Mouse (Mus musculus): Measurements from ENCODE around the gene Sertad3. TPM values are rescaled to one million over a fixed set of nuclear protein-coding genes. Genes with fewer than 3 reads are reported as not detected.
A peak's percentile ranks its signal among the peaks of the same experiment; 100 is the strongest.

The Sertad3 gene
- 29.9 and 33.1 TPM in 2 replicates for polyA plus RNA-seq (2016; fragmentation: Nextera tagmentation; extraction: Ambion mirVana)

DNA sequence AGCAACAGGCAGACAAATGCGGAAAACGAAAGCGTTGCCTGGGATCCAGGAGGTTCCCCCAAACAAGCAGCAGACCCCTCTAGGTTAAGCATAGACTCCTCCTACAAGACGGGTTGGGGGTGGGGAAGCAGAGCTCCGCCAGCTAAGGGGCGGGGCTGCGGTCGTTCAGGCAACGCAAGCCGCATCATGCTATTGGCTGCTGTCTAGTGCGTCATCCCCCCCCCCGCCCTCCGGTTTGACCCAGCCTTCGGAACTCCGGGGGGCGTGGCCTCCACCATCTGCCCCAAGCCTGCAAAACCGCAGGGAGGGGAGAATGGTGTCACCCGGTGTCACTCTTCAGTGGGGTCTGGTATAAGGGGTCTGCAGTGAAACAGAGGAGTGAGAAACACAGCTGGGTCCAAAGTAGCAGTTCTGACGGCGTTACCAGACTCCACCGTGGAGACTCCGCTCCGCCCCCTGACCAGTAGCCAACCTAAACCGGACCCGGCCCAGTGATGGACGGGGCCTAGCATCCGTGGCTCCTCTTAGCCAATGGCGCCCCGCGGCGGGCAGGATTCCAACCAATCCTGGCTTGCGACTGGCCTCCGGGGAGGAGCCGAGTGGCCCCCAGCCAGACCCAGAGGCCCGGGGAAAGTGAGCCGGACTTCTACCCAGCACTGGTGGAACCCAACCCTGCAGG, at the start of gene Sertad3:
Gene Sertad3 (plus strand): TSS at position 613 of the 679 bp plus-strand sequence.
- H3K36me3 ChIP-seq = peaks cover 21% of the 10 kb centered on the region
- no peaks in the 10 kb centered on the region for H3K27me3 ChIP-seq
- no peaks in the 10 kb centered on the region for H3K9me3 ChIP-seq
- WGBS = under 1% methylated on average over 36 of the region's 36 CpGs
- peak; percentile 89 for ATAC-seq (ENCODE audit: insufficient number of reproducible peaks, insufficient read depth, low FRiP score, low TSS enrichment)
- H3K27ac ChIP-seq = peak within 1 kb of the TSS; percentile 93
- peak within 1 kb of the TSS; percentile 55 for H3K4me3 ChIP-seq
- H3K4me1 ChIP-seq = 0 out of 2 replicates have a peak, but pooled peaks cover 9% of the 10 kb centered on the region
- H3K9ac ChIP-seq = peak within 1 kb of the TSS; percentile 58
- peak within 1 kb of the TSS; percentile 57 for H3K4me2 ChIP-seq (replicated peaks)

GRCm38 (mm10) chr7:27427387-27427786, 46.2 kb upstream of the Sertad3 start:
- no peak overlapping the region for H3K27ac ChIP-seq
- H3K4me1 ChIP-seq = 0 out of 2 replicates have a peak, but pooled peaks cover 4% of the 10 kb centered on the region
- H3K4me3 ChIP-seq = no peak overlapping the region
- 0 out of 2 replicates have a peak, but pooled peaks cover 3% of the 10 kb centered on the region for H3K9me3 ChIP-seq
- no peaks in the 10 kb centered on the region for H3K27me3 ChIP-seq
- H3K4me2 ChIP-seq (replicated peaks) = no peak overlapping the region
- 88% methylated on average over 1 of the region's 1 CpGs for WGBS
- no peak overlapping the region for H3K9ac ChIP-seq
- ATAC-seq (ENCODE audit: insufficient number of reproducible peaks, insufficient read depth, low FRiP score, low TSS enrichment) = no peak
- H3K36me3 ChIP-seq = no peaks in the 10 kb centered on the region

GRCm38 (mm10) chr7:27428002-27428401, 45.6 kb upstream of the Sertad3 start:
- no peak for ATAC-seq (ENCODE audit: insufficient number of reproducible peaks, insufficient read depth, low FRiP score, low TSS enrichment)
- Histone ChIP-seq H3K4me2 (replicated peaks) (no peak overlapping the region), H3K4me1 (0 out of 2 replicates have a peak, but pooled peaks cover 4% of the 10 kb centered on the region), H3K9me3 (no peaks in the 10 kb centered on the region), H3K4me3 (no peak overlapping the region), H3K9ac (no peak overlapping the region), H3K36me3 (no peaks in the 10 kb centered on the region), H3K27ac (no peak overlapping the region), H3K27me3 (peaks cover 5% of the 10 kb centered on the region)
- WGBS = 84% methylated on average over 11 of the region's 11 CpGs

- Histone ChIP-seq H3K4me1 (0 out of 2 replicates have a peak, but pooled peaks cover 4% of the 10 kb centered on the region), H3K36me3 (no peaks in the 10 kb centered on the region), H3K27me3 (peaks cover 13% of the 10 kb centered on the region), H3K9me3 (no peaks in the 10 kb centered on the region), H3K9ac (no peak overlapping the region), H3K4me3 (no peak overlapping the region), H3K27ac (no peak overlapping the region), H3K4me2 (replicated peaks) (no peak overlapping the region)
- ATAC-seq (ENCODE audit: insufficient number of reproducible peaks, insufficient read depth, low FRiP score, low TSS enrichment) = no peak
- 53% methylated on average over 2 of the region's 2 CpGs for WGBS
These were observed 44.4 kb upstream of the Sertad3 start for GRCm38 (mm10) chr7:27429135-27429534.

GRCm38 (mm10) chr7:27433349-27433748, 40.2 kb upstream of the Sertad3 start:
- Histone ChIP-seq H3K4me1 (0 out of 2 replicates have a peak, but pooled peaks cover 4% of the 10 kb centered on the region), H3K9ac (no peak overlapping the region), H3K4me2 (replicated peaks) (no peak overlapping the region), H3K36me3 (no peaks in the 10 kb centered on the region), H3K9me3 (no peaks in the 10 kb centered on the region), H3K27ac (no peak overlapping the region), H3K27me3 (peaks cover 24% of the 10 kb centered on the region), H3K4me3 (no peak overlapping the region)
- 22% methylated on average over 10 of the region's 10 CpGs for WGBS
- ATAC-seq (ENCODE audit: insufficient number of reproducible peaks, insufficient read depth, low FRiP score, low TSS enrichment) = no peak

GRCm38 (mm10) chr7:27433794-27434193, 39.8 kb upstream of the Sertad3 start:
- H3K4me2 ChIP-seq (replicated peaks) = no peak overlapping the region
- H3K4me3 ChIP-seq = no peak overlapping the region
- H3K9ac ChIP-seq = no peak overlapping the region
- no peaks in the 10 kb centered on the region for H3K36me3 ChIP-seq
- H3K27ac ChIP-seq = no peak overlapping the region
- H3K4me1 ChIP-seq = 0 out of 2 replicates have a peak, but pooled peaks cover 4% of the 10 kb centered on the region
- H3K9me3 ChIP-seq = no peaks in the 10 kb centered on the region
- 12% methylated on average over 10 of the region's 10 CpGs for WGBS
- no peak for ATAC-seq (ENCODE audit: insufficient number of reproducible peaks, insufficient read depth, low FRiP score, low TSS enrichment)
- H3K27me3 ChIP-seq = peaks cover 24% of the 10 kb centered on the region

DNA sequence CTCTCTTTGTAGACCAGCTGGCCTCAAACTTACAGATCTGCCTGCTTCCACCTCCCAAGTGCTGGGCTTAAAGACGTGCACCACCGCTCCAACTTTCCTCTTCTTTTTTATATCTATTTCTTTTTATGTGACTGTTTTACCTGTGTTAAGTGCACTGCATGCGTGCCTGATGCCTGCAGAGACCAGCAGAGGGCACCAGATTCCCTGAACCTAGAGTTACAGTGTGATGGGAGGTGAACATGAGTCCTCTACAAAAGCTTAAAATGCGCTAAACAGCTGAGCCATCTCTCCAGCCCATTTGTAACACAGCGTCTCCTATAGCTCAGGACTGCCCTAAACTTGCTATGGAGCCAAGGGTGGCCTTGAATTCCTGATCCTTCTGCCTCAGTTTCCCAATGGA, 36.0 kb upstream of the Sertad3 start:
- Histone ChIP-seq H3K36me3 (no peaks in the 10 kb centered on the region), H3K27ac (no peak overlapping the region), H3K4me1 (no peaks in the 10 kb centered on the region), H3K4me2 (replicated peaks) (no peak overlapping the region), H3K27me3 (peaks cover 23% of the 10 kb centered on the region), H3K4me3 (no peak overlapping the region), H3K9me3 (no peaks in the 10 kb centered on the region), H3K9ac (no peak overlapping the region)
- no peak for ATAC-seq (ENCODE audit: insufficient number of reproducible peaks, insufficient read depth, low FRiP score, low TSS enrichment)
- 52% methylated on average over 5 of the region's 5 CpGs for WGBS

- ATAC-seq (ENCODE audit: insufficient number of reproducible peaks, insufficient read depth, low FRiP score, low TSS enrichment) = no peak
- H3K27ac ChIP-seq = no peak overlapping the region
- 78% methylated on average over 4 of the region's 4 CpGs for WGBS
- no peaks in the 10 kb centered on the region for H3K9me3 ChIP-seq
- no peak overlapping the region for H3K9ac ChIP-seq
- no peaks in the 10 kb centered on the region for H3K36me3 ChIP-seq
- no peak overlapping the region for H3K4me3 ChIP-seq
- no peaks in the 10 kb centered on the region for H3K4me1 ChIP-seq
- no peak overlapping the region for H3K4me2 ChIP-seq (replicated peaks)
- peaks cover 10% of the 10 kb centered on the region; the same call in 1 of the 2 replicates for H3K27me3 ChIP-seq
These were observed 33.6 kb upstream of the Sertad3 start for GRCm38 (mm10) chr7:27440014-27440413.

- H3K36me3 ChIP-seq = no peaks in the 10 kb centered on the region
- no peak overlapping the region for H3K27ac ChIP-seq
- WGBS = 2% methylated on average over 18 of the region's 18 CpGs
- H3K9me3 ChIP-seq = no peaks in the 10 kb centered on the region
- no peak for ATAC-seq (ENCODE audit: insufficient number of reproducible peaks, insufficient read depth, low FRiP score, low TSS enrichment)
- peak overlapping the region; percentile 45 for H3K4me3 ChIP-seq
- H3K27me3 ChIP-seq = peaks cover 32% of the 10 kb centered on the region
- peaks cover 10% of the 10 kb centered on the region; the same call in 1 of the 2 replicates for H3K4me1 ChIP-seq
- H3K4me2 ChIP-seq (replicated peaks) = peak overlapping the region; percentile 97
- H3K9ac ChIP-seq = peak overlapping the region; percentile 69
These were observed 27.5 kb upstream of the Sertad3 start for GRCm38 (mm10) chr7:27446051-27446450.

DNA sequence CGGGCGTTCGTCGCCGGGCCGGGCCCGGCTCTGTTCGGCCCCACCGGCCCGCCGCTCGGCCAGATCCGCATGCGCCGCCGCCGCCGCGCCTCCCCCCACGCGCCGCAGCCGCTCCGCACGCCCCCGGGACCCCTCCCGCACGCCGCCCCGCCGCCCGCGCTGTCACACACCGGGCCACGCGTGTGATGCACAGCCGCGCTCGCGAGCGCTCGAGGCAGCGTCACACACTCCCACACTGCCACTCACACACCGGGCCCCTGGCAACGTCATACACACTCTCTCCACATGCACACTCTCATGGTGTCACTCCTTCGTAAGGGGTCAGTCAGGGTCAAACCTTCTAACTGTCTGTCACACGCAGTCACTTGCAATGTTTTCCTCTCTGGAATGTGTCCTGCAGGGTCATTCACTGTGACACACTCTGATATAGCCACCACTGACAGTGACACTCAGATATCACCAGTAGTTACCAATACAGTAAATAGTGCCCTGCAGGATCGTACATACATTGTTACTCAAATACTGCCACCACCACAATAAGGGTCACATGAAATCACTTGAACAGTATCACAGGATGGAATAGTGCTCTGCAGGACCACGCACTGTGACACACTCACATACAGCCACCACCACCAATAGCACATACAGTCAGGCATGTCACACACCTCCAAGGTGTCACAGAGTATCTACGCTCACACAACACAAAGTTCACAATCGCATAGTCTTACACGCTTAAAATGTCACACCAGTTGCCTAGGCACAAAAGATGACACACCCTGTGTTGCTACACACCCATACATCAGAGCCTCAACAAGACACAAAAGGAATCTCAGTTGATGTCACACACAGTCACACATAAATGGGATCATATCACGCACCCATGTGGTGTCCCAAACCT, 26.8 kb upstream of the Sertad3 start:
- Histone ChIP-seq H3K27me3 (peaks cover 32% of the 10 kb centered on the region), H3K36me3 (no peaks in the 10 kb centered on the region), H3K4me2 (replicated peaks) (peak overlapping the region; percentile 97), H3K4me1 (peaks cover 10% of the 10 kb centered on the region; the same call in 1 of the 2 replicates), H3K9ac (peak overlapping the region; percentile 69), H3K4me3 (peak overlapping the region; percentile 59), H3K9me3 (no peaks in the 10 kb centered on the region), H3K27ac (no peak overlapping the region)
- peak; percentile 9; the same call in 1 of the 2 replicates for ATAC-seq (ENCODE audit: insufficient number of reproducible peaks, insufficient read depth, low FRiP score, low TSS enrichment)
- WGBS = 11% methylated on average over 37 of the region's 53 CpGs

DNA sequence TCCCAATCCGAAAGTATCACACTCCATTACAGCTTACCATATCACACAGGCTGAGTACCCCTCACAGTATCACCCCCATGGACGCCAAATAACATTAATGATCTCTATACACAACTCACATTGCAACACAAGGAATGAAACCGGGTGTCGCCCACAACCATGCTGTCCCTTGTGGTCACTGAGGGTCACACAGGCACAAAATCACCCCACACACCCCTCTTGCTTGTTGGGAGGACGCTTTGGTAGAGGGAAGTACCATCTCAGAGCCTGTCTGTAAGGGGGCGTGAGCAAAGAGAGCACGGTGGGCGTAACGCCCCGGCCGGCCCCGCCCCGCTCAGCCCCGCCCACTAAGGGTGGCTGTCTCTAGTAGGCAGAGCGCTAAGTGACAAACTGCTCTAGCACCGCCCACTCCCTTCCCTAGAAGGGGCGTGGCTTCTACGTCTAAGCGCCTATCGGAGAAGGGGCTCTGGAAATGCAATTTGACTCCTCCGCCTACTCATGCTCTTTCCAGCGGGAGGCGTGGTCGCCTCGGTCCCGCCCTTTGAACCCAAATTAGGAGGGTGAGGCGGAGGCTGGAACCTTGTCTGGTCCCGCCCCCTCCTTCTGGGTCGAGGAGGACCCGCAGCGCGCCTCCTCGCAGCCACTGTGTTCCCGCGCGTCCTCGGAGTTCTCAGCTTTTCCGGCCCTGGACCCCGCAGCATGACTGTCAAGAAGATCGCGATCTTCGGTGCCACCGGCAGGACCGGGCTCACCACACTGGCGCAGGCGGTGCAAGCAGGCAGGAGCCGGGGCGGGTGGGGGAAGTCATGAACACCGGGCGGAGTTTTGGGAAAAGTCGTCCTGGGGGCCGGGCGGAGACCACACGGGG, 25.9 kb upstream of the Sertad3 start, which contains the start of the genes Sptbn4 and Blvrb:
Gene Sptbn4 (minus strand): TSS at position 268 of the 868 bp plus-strand sequence.
Gene Blvrb (plus strand): TSS at position 560 of the 868 bp plus-strand sequence.
- peak; percentile 92 for ATAC-seq (ENCODE audit: insufficient number of reproducible peaks, insufficient read depth, low FRiP score, low TSS enrichment)
- no peaks in the 10 kb centered on the region for H3K36me3 ChIP-seq
- peak within 1 kb of the TSS; percentile 59 for H3K4me3 ChIP-seq
- H3K27me3 ChIP-seq = peaks cover 32% of the 10 kb centered on the region
- H3K4me1 ChIP-seq = peaks cover 10% of the 10 kb centered on the region; the same call in 1 of the 2 replicates
- no peaks in the 10 kb centered on the region for H3K9me3 ChIP-seq
- 1% methylated on average over 54 of the region's 54 CpGs for WGBS
- H3K9ac ChIP-seq = peak within 1 kb of the TSS; percentile 69
- H3K4me2 ChIP-seq (replicated peaks) = peak within 1 kb of the TSS; percentile 97
- H3K27ac ChIP-seq = no peak within 1 kb of the TSS

Data from embryonic facial prominence, embryonic 12.5 days (tissue).